Mouse (Mus musculus) lung, postnatal 10 days (tissue): ENCODE measurements around the gene Dnajc7.

ENCODE experiments used
- DNase-seq: peaks from one replicate; pipeline ENCODE4 v3.0.0; 2021

Dnajc7 gene

DNA sequence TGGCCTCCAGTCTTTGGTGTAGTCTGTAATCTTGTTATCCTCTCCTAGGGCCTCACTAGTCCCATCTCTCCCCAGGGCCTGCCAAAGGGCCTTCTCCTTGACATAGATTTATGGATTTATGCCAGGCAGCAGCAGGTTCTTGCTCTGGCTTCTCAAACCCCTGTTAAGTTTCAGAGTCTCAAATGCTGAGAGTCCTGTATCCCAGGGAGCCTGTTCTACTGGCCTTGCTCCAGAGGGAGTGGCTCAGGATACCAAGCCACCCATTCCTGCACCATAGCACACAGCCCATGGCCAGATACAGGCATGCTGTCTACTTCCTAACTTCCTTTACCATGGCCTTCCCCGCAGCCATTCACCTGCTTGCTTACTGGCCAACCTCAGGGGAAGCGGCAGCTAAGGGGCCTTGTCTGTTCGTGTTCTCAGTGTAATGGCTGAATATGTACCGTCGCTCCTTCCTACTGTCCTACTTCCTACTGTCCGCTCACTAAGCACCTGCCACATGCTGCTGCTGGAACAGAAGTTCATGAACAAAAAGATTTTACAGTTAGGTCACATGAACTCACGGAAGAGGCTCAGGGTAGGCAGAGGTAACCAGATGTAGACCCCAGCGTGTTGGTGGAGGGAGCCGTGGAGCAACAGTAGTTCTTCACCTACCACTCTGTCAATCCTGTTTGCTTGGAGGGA is 40.7 kb downstream of the Dnajc7 start:
- no peak for DNase-seq

DNA sequence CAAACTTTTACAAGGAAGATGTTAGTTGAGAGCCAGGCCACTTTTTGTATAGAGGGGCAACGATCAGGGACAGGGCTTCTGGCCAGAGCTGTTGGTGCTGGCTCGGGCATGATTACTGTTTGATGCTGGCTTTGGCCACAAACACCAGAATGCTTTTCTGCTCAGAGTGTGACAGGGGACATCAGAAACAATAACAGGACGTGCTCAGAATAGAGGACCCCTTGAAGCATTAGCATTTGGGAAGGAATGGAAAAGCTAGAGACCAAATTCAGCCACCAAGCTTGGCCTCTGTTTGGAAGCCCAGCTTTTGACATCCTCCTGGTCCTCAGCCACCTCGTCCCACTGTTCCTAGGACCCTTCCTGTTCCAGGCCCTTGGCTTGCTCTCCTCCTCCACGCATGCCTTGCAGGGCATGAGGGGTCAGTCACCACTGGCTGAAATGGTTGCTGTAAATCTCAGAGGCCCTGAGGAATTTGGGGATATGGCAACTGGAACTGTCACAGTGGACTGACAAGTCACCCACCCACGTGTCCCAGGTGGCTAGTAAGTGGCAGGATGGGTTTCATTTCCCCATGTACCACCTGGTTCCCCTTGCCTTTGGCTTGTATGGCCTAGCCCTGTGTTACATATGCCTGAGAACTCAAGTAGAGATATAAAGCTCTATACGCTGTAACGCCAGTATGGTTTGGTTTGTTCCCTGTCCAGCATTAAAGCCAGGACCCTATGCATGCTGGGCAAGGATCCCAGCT is 41.9 kb downstream of the Dnajc7 start:
- DNase-seq, result no peak

DNA sequence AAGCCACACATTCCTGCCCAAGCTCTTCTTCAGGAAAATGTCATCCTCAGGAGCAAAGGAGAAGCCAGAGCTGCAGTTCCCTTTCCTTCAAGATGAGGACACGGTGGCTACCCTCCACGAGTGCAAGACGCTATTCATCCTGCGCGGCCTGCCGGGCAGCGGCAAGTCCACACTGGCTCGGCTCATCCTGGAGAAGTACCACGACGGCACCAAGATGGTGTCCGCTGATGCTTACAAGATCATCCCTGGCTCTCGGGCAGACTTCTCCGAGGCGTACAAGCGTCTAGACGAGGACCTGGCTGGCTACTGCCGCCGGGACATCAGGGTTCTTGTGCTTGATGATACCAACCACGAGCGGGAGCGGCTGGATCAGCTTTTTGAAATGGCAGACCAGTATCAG is 43.7 kb downstream of the Dnajc7 start:
- no peak for DNase-seq

DNA sequence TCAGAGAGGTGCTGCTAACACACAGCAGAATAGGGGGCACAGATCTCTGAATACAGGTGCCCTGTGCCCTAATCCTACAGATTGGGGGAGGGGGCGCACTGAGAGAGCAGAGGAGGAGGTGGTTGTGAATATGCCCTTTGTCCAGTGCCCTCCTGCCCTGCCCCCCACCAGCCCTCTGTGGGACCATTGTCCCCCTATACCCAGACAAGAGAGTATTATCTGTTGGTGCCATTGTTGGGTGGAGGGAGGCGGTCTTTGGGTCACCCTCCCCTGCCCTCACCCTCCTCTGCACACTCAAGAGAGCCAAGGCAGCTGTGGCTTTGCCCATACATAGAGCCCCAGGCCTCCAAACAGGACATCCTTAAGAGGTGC is 44.5 kb downstream of the Dnajc7 start:
- DNase-seq, result peak; percentile 22

DNA sequence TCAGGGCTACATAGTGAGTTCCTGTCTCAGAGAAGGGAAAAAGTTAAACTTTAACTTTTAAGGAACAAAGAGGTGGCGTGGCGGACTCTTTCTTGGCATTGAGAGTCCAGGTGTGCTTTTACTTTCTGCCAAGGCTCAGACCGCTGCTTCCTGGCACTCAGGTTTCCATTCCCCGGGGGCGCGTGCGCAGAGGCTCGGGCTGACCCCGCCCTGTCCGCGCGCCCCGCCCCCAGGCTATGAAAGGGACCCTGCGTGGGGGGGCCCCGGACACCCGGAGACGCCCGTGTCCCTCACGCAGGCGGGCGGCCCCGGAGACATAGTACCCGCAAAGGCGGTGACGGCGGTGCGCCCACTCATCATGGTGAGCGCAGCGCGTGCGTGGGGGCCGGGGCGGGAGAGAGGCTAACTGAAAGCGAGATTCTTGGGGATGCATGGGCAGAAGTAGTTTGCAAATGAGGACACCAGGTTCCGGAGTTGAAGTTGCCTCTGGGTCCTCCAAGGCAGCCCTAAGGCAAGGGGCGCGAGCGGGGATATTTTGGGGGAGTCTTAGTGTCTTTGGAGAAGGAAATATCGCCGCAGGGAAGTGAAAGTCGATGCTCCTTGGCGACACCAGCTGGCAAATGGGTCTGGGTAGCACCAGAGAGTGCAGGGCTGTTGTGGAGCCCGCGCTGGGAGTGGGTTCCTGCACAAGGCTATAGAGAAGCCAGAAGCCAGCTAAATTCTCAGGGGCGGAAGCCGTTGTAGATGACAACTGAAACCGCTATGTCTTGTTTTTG is 45.1 kb downstream of the Dnajc7 start, which contains the start of gene Cnp:
Cnp (plus strand) TSS at position 197 of the 776 bp plus-strand sequence.
- DNase-seq, result peak; percentile 81

DNA sequence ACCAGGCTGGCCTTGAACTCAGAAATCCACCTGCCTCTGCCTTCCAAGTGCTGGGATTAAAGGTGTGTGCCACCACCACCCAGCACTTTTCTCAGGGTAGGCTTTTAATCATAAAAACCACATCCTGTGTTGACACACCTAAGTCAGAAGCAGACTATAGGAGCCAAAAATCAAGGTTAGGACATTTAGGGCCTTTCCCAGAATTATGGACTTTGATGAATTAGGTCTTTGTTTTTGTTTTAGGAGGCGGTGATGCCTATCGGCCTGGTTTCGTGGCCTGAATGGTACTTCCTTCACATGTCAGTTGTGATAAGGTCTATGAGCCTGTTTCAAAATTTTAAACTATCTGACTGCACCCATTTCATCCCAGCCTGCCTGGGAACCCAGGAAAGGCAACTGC is 45.8 kb downstream of the Dnajc7 start:
- no peak for DNase-seq

DNA sequence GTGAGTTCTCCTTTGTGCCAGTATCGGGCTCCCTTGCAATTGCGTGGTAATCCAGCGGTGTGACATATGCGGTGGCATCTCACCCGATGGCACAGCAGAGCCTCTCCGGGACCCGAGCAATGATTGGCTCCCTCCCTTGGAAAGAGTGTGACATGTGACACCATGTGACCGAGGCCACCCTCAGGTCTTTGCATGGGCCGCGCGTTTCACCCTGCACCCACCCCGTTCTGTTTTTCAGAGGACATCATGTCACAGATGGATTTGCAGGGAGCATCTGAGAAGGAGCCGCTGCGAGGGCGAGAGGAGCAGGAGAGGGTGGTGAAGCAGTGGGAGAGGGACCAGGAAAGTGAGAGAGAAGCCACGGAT is 48.8 kb downstream of the Dnajc7 start:
- peak; percentile 24 for DNase-seq

DNA sequence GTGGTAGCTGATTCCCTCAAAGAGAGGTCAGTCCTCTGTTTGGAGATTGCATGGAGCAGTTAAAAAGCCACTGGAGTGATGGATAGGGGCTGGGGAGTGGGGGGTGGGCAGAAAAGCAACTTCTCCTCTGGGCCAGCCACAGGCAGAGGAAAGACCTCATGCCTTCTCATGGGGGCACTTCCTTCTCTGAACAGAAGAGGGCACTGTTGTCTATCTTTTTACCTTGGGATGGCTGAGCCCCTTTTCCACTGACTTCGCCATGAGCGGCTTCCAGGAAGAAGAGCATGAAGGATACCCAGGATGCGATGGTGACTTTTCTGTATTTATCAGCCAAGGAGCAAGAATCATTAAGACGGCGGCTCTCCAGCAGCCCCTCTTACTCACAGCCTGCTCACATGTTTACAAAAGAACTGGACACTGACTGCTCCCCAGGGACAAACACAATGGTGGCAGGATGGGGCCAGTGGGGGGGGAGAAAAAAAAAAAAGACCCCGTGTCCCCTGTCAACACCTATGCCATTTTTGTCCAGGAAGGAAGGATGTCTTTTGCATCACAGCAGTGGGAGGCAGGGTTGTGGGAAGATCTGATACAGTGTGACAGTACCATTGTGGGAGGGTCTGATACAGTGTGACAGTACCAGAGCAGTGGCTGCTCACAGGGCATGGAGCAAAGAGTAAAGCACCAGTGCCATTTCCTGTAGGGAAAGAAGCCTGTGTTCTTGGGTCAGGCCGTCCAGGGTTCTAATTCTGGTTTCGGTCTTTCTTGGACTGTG is 49.4 kb downstream of the Dnajc7 start:
- peak; percentile 89 for DNase-seq

DNA sequence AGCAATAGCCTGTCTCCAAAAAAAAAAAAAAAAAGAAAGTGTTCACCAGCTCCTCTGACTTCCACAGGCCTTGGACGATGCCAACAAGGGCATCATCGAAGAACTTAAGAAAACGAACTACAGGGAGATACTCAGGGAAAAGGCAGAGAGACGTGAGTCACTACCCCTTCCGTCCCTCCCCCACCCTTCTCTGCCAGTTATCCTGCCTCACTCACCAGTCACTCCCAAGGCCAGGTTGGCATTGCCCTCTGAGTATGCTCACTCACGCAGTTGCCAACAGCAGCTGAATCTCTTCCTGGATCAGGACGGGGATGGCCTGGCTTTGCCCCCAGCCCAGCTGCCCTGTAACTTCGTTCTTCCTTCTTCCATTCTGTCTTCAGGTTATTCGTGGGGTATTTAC is 50.2 kb downstream of the Dnajc7 start:
- no peak for DNase-seq

DNA sequence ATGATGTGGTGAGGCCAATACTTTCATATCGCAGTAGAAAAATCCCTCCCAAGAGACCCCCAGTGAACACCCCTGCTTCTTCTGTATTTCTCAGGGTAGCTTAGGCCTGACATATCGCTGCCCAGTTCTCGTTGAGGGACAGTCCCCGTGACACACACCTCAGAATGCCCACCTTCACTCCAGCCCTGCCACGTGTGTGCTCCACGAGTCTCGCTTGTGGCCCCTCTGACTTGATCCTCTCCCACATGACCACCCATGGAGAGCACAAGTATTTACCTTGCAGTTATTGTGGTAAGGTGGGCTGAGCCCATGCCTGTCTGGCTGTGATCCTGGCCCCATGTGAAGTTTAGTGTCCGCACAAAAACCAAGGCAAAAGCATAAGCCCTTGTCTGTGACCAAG is 51.3 kb downstream of the Dnajc7 start:
- no peak for DNase-seq

DNA sequence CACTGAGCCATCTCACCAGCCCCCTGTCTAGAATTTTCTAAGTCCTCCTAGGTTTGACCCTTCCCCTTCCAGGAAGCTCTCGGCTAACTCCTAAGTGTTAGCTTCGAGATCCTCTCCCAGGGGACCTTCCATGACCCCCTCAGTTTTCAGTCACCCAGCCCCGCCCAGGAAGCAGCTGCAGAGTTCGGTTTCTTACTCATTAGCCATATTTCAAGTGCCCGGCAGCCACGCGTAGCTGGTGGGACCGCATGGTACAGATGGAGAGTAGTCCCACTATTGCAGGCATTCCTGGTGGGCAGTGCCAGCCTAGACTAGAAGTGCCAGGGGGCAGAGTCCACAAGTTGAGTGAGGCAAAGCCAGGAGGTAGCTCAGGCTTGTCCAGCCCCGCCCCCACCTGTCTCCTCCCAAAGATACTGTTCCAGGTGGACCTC is 52.1 kb downstream of the Dnajc7 start:
- peak; percentile 36 for DNase-seq

DNA sequence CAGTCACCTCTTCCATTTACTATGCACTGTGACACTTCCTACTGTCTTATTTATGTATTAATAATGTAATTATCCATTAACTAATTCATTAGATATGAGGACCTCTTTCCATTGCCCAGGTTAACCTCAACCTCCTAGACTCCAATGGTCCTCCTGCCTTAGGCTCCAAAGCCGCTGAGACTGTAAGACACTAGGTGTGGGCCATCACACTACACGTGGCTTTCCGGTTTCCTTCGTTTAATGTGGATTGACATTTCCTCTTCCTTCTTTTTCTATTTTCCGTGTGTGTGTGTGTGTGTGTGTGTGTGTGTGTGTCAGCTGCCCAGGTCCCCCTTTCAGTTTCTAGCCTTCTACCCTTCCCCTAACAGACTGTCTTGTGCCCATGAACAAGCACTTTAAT is 52.7 kb downstream of the Dnajc7 start:
- DNase-seq, result no peak

DNA sequence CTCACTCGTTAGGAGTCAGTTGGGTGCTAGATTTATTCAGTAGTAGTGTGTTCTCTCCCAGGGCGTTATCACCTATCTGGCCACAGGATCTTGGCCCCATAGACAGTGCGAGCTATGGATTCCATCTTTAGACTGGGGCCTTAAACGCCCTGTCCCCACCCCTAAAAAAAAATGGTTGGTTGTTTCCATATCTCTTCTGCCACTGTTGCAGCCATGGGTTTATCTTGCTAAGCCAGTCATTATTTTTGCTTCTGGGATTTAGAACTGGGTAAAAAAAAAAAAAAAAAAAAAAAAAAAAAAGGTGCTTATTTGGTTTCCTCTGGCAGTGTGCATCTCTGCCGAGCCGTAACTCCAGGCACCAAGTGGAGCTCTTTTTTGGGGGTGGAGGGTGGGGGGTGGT is 55.3 kb downstream of the Dnajc7 start:
- no peak for DNase-seq

DNA sequence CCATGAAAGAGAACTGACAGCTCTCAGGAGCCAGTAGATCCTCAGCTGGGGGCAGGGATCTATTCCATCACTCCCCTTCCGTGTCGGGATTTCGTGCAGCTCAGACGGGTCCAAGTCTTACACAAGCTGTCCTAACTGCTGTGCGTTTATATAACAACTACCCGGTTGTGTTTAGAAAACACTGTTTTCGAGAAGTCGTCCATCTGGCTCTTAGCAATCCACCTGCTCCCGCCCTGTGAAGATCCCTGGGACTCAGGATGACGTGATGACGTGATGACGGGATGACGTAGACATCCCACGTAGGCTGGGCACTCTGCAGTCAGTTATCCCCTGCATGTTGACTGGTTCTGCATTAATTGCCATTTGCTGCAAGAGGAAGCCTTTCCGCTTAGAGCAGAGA is 55.7 kb downstream of the Dnajc7 start:
- DNase-seq, result no peak

DNA sequence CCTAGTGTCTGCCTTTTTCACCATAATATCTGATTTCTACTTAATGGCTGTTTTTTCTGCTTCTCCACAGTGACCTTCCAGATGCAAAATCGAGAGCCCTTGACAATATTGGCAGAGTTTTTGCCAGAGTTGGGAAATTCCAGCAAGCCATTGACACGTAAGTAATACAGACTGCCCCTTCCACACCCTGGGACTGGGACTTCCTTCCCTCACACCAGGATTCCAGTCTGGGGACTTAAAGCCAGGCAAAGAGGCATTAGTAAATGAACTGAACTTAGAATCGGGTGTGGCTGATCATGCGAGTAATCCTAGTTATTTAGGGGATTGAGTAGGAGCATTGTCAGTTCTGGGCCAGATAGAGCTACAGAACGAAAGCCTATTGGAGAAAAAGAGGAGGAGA is 58.2 kb downstream of the Dnajc7 start:
- DNase-seq, result no peak

DNA sequence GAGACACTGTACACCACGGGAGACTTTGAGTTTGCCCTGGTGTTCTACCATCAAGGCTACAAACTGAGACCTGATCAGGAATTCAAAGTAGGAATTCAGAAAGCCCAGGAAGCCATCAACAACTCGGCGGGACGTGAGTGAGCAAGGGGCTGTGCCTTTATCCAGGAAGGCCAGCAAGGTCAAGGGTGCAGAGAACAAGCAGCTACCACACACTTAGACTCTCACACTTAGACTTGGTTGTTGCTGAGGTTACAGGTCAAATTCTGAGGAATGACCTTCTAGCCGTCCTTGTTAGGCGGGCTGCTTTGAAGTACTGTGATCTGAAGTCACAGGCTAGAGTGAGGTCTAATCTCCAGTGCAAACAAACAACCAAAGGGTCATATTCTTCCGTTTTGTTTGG is 60.5 kb downstream of the Dnajc7 start:
- no peak for DNase-seq

DNA sequence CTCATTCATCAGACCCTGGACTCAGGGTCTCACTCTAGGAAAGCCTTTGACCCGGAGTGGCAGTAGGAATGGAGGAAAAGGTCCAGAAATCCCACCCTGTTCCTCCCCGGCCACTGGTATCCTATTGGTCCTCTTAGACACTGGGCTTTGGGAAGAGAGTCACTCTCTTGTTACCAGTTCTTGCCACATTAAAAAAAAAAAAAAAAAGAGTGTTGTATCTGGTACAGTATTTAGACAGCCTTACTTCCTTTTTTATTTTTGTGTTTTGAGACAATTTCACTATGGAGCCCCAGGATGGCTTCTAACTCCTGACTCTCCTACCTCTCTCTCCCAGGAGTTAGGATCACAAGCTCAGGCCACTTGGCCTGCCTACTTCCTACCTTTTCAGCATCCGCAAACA is 62.4 kb downstream of the Dnajc7 start:
- DNase-seq, result no peak

DNA sequence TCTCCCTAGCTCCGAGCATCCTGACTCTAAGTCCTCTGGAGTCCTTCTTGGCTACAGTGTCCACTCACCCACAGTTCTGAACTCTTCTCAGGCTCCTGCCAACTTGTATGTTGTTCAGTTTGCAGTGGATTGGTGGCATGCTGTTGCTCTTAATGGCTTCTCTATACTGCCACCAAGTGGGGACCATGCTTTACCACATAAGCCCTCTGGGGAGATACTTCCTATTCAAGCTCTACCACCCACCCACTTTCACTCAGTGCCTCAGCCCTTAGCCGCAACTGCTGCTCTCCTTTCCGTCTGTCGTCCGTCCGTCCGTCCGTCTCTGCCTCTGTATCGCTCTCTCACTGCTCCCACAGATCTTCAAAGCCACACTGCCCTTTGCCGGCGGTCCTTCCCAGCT is 64.4 kb downstream of the Dnajc7 start:
- peak; percentile 84 for DNase-seq

DNA sequence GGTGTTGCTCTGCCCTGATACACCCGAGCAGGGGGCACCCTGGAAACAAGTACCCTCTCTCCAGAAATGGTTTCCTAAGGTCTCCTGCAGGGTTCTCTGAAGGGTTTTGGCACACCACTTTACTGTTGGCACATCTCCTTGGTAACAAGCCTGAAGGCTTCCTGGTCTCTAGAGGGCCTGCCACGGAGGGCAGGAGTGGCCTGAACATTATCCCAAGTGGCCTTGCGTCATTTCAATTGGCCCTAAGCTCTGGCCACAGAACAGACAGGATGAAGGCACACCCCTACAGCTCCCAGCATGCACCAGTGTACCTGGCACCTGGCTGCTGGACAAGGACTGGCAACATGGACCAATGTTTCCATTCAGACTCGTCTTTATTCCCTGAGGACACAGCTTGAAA is 67.1 kb downstream of the Dnajc7 start:
- DNase-seq, result peak; percentile 64

DNA sequence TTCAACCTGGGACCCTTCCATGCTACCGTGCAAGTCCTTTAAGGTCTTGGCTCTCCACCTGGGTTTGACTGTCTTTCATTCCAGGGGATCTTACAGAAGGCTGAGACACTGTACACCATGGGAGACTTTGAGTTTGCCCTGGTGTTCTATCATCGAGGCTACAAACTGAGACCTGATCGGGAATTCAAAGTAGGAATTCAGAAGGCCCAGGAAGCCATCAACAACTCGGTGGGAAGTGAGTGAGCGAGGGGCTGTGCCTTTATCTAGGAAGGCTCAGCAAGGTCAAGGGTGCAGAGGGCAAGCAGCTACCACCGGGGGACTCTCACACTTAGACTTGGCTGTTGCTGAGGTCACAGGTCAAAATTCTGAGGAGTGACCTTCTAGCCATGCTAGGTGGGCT is 69.9 kb downstream of the Dnajc7 start:
- DNase-seq, result no peak

DNA sequence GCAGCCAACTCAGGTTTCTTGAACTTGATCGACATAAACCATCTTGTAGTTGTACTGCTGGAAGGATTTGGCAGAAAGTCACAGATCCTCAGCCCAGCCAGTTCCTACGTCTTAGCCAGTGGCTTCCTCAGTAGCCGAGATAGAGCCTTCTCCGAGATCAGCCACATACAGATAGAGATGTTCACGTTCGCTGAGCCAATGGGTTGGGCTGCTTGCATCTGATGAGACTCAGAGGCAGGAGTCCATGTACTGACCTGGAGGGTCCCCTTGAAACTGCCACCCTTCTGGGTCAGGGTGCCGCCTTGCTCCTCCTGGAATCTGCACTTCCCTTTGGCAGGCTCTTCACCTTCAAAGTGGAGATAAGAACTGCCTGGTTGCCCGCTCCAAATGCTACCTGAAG is 70.5 kb downstream of the Dnajc7 start:
- no peak for DNase-seq

DNA sequence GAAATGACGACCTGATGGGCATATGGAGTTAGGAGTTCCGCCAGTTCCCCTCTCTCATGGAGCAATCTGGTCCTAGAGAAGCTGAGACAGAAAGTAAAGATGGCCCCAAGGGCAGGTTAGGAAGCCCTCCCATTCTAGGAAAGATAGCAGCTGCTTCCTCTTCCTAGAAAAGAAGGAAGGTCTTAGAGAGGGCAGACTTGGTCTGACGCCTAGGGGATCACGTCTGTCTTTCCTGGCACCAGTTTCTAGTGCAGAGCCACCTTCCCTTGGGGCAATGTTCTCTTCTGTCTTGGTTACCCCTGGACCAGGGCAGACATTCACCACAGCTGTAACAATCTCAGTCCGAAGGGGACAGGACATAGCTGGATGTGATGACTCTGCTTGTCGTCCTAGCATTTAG is 71.8 kb downstream of the Dnajc7 start:
- no peak for DNase-seq

DNA sequence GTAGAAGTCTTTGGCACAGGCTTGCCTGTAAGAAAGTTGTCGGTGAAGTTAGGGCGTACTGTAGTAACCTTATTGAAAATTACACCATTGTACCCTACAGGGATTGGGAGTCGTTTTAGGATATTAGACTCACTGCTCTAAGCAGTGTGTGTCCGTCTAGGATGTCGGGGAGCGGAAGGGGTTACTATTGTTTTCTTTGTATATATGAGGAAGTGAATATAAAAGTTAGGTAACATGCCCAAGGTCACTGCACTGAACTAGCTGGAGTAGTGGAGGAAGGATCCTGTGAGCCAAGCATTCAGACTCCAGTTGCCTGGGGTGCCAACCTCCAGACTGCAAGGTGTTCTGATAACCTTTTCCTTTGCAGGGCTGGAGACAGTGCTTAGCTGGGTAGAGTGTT is 73.0 kb downstream of the Dnajc7 start:
- DNase-seq, result no peak
